ENCODE assay signal across 29 mouse cellular contexts in the genomic region with DNA sequence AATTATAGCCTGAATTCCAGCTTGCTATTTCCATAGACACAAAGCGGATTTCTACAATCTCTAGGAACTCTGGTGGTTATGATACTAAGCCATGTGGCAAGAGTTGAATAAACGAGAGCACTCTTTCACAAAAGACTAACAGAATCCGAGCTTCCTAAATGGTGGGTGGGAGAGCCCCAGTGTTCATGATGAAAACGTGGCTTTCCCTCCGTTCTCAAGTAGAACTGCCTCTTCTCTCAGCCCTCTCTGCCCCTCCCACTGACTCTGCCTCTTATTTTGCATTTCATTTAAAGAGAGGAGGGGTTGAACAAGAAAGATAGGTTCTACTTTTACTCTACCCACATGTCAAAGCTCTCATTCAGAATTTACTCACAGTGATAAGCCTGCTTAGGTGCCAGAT.
DNase-seq lines count a peak whose midpoint lies in the region; ATAC-seq and TF ChIP-seq lines count a peak whose summit lies in the region.
"Had no signal": no experiment of that assay in that cellular context is flagged by ENCODE, and none has a peak within 500 bp of the region (broad histone marks: within the 10 kb centered on the region; RNA-seq: fewer than 3 reads in every experiment).

No protein-coding gene starts in this region.

- no peak overlapping the region for H3K4me2 ChIP-seq in stomach, embryonic 14.5 days (replicated peaks; ENCODE audit: low read depth, low read length)
- no peak overlapping the region for H3K4me2 ChIP-seq in stomach, postnatal 0 days (replicated peaks; ENCODE audit: low read depth)
- H3K4me2 ChIP-seq: embryonic facial prominence, embryonic 13.5 days; heart, embryonic 11.5 days; intestine, embryonic 15.5 days; liver, embryonic 15.5 days; lung, embryonic 15.5 days; neural tube, embryonic 12.5 days; stomach, embryonic 15.5 days had no signal

- TF ChIP-seq CTCF in left cerebral cortex, adult 2 months (IDR thresholded peaks at IDR 0.05): no peak
- no peak for TF ChIP-seq CTCF in stomach, postnatal 0 days (IDR thresholded peaks at IDR 0.05; ENCODE audit: low read depth)
- no peak for TF ChIP-seq CTCF in cerebellum, adult 2 months (IDR thresholded peaks at IDR 0.05; ENCODE audit: borderline replicate concordance, insufficient read depth, low read depth, low read length)

- intact Hi-C loops in left cerebral cortex, adult 2 months (cut with DNase I): no loop called here
- intact Hi-C loops in left cerebral cortex, postnatal 10 days (cut with DNase I): no loop called here

- no peaks in the 10 kb centered on the region for H3K36me3 ChIP-seq in stomach, embryonic 14.5 days (ENCODE audit: control insufficient read depth, insufficient read depth, low read length)
- no peaks in the 10 kb centered on the region for H3K36me3 ChIP-seq in stomach, postnatal 0 days (ENCODE audit: control insufficient read depth, insufficient read depth, low read length)
- H3K36me3 ChIP-seq: embryonic facial prominence, embryonic 13.5 days; intestine, embryonic 15.5 days; limb, embryonic 10.5 days; liver, embryonic 15.5 days; lung, embryonic 15.5 days; neural tube, embryonic 12.5 days; stomach, embryonic 15.5 days had no signal

- H3K27me3 ChIP-seq in stomach, embryonic 14.5 days (ENCODE audit: control insufficient read depth, insufficient read depth, low read length): no peaks in the 10 kb centered on the region
- H3K27me3 ChIP-seq in stomach, postnatal 0 days (ENCODE audit: control insufficient read depth, insufficient read depth, low read length): no peaks in the 10 kb centered on the region
- H3K27me3 ChIP-seq in cerebellum, adult 2 months (ENCODE audit: control insufficient read depth, insufficient read depth, low read length): no peaks in the 10 kb centered on the region; the same call in 1 of the 2 replicates
- H3K27me3 ChIP-seq: embryonic facial prominence, embryonic 13.5 days; intestine, embryonic 15.5 days; liver, embryonic 15.5 days; lung, embryonic 15.5 days; megakaryocyte, embryonic 14.5 days; neural tube, embryonic 12.5 days; stomach, embryonic 15.5 days had no signal

- no peak overlapping the region for H3K9ac ChIP-seq in stomach, embryonic 14.5 days (replicated peaks; ENCODE audit: low read depth, low read length)
- no peak overlapping the region for H3K9ac ChIP-seq in stomach, postnatal 0 days (ENCODE audit: low read length)
- H3K9ac ChIP-seq: embryonic facial prominence, embryonic 13.5 days; intestine, embryonic 15.5 days; liver, embryonic 15.5 days; lung, embryonic 15.5 days; neural tube, embryonic 12.5 days; stomach, embryonic 15.5 days had no signal

- TF ChIP-seq EP300 in stomach, postnatal 0 days (optimal IDR thresholded peaks at IDR 0.05): no peak

- no peak for DNase-seq in frontal cortex, postnatal 25 days (ENCODE audit: low spot score in 2 of 2)
- no peak for DNase-seq in left cerebral cortex, adult 2 months (ENCODE audit: extremely low spot score in 1 of 2, low spot score in 2 of 2)
- DNase-seq in left cerebral cortex, postnatal 10 days (ENCODE audit: extremely low spot score in 1 of 2, low spot score in 2 of 2): no peak
- no peak for DNase-seq in stomach, postnatal 0 days (ENCODE audit: low spot score)
- no peak for DNase-seq in cerebellum, adult 8-10 months
- DNase-seq in cerebellum, adult 2 months: no peak
- DNase-seq: adrenal gland, postnatal 36 days; cerebellum, adult 11-12 months; gastrocnemius, postnatal 14 days; heart, adult 11 months; kidney, adult 9 months; kidney, postnatal 14 days; liver; lung, postnatal 36 days; right cerebral cortex, postnatal 25 days; thymus, adult 18-20 months; thymus, postnatal 4 days had no signal

- peak; percentile 64 for ATAC-seq in frontal cortex, adult (ENCODE audit: low TSS enrichment)
- ATAC-seq in stomach, embryonic 14.5 days (ENCODE audit: insufficient number of reproducible peaks, insufficient read depth, low FRiP score, low read depth): no peak
- ATAC-seq in stomach, postnatal 0 days (ENCODE audit: low FRiP score, low TSS enrichment): no peak
- ATAC-seq: intestine, embryonic 15.5 days; Patski had no signal

- no peak overlapping the region for H3K4me3 ChIP-seq in left cerebral cortex, adult 2 months
- no peak overlapping the region for H3K4me3 ChIP-seq in stomach, embryonic 14.5 days (ENCODE audit: low read depth, low read length)
- H3K4me3 ChIP-seq in stomach, postnatal 0 days (ENCODE audit: low read depth, low read length): no peak overlapping the region
- no peak overlapping the region for H3K4me3 ChIP-seq in cerebellum, adult 2 months (replicated peaks; ENCODE audit: insufficient read depth, low read depth, low read length)
- H3K4me3 ChIP-seq: embryonic facial prominence, embryonic 13.5 days; intestine, embryonic 15.5 days; limb, embryonic 10.5 days; liver, embryonic 15.5 days; lung, embryonic 15.5 days; megakaryocyte, embryonic 14.5 days; neural tube, embryonic 12.5 days; stomach, embryonic 15.5 days had no signal

- TF ChIP-seq POLR2A in cerebellum, adult 2 months (IDR thresholded peaks at IDR 0.05; ENCODE audit: borderline replicate concordance, insufficient read depth, low read length): no peak

- H3K27ac ChIP-seq in left cerebral cortex, adult 2 months: peak overlapping the region; percentile 34
- H3K27ac ChIP-seq in stomach, embryonic 14.5 days (ENCODE audit: low read length): peak overlapping the region; percentile 30; the same call in 1 of the 2 replicates
- H3K27ac ChIP-seq in stomach, postnatal 0 days (replicated peaks): no peak overlapping the region
- no peak overlapping the region for H3K27ac ChIP-seq in cerebellum, adult 2 months (ENCODE audit: insufficient read depth, low read length)
- H3K27ac ChIP-seq: embryonic facial prominence, embryonic 13.5 days; intestine, embryonic 15.5 days; limb, embryonic 10.5 days; liver, embryonic 15.5 days; lung, embryonic 15.5 days; neural tube, embryonic 12.5 days; stomach, embryonic 15.5 days had no signal

- WGBS in stomach, embryonic 14.5 days: 36% methylated on average over 5 of the region's 5 CpGs
- 28% methylated on average over 5 of the region's 5 CpGs for WGBS in stomach, postnatal 0 days
- 55% methylated on average over 5 of the region's 5 CpGs for WGBS in cerebellum, adult 2 months

- H3K9me3 ChIP-seq in stomach, embryonic 14.5 days (ENCODE audit: control insufficient read depth, low read depth, low read length): no peaks in the 10 kb centered on the region
- no peaks in the 10 kb centered on the region for H3K9me3 ChIP-seq in stomach, postnatal 0 days (ENCODE audit: control insufficient read depth, low read length)
- H3K9me3 ChIP-seq: embryonic facial prominence, embryonic 13.5 days; intestine, embryonic 15.5 days; limb, embryonic 10.5 days; liver, embryonic 15.5 days; lung, embryonic 15.5 days; megakaryocyte, embryonic 14.5 days; neural tube, embryonic 12.5 days; stomach, embryonic 15.5 days had no signal

- H3K4me1 ChIP-seq in stomach, embryonic 14.5 days (ENCODE audit: control insufficient read depth, insufficient read depth, low read length): no peaks in the 10 kb centered on the region
- H3K4me1 ChIP-seq in stomach, postnatal 0 days (replicated peaks; ENCODE audit: control insufficient read depth, insufficient read depth): no peaks in the 10 kb centered on the region
- H3K4me1 ChIP-seq in cerebellum, adult 2 months (ENCODE audit: control insufficient read depth, insufficient read depth, low read length): peaks cover 2% of the 10 kb centered on the region; the same call in 1 of the 2 replicates
- H3K4me1 ChIP-seq: intestine, embryonic 15.5 days; liver, embryonic 15.5 days; megakaryocyte, embryonic 14.5 days; stomach, embryonic 15.5 days had no signal

Comparison
In these comparisons a context has a peak if more than half of its experiments do, and no peak if none do; other contexts are left out.
1. H3K27ac ChIP-seq: peak in left cerebral cortex, adult 2 months (single experiment) and stomach, embryonic 14.5 days (single experiment); none in stomach, postnatal 0 days (single experiment) and cerebellum, adult 2 months (single experiment).